ENCODE assay signal across 37 mouse cellular contexts in genomic region chr19:12024149-12024548, GRCm38 (mm10). TPM values are rescaled to one million over a fixed set of nuclear protein-coding genes. Genes with fewer than 3 reads are reported as not detected.
A peak's percentile ranks its signal among the peaks of the same experiment; 100 is the strongest.
DNase-seq lines count a peak whose midpoint lies in the region; ATAC-seq and TF ChIP-seq lines count a peak whose summit lies in the region.
"Had no signal": no experiment of that assay in that cellular context is flagged by ENCODE, and none has a peak within 500 bp of the region (broad histone marks: within the 10 kb centered on the region; RNA-seq: fewer than 3 reads in every experiment).

No protein-coding gene starts in this region.

- H3K27me3 ChIP-seq in heart, embryonic 11.5 days (ENCODE audit: control insufficient read depth, insufficient read depth, low read length) = no peaks in the 10 kb centered on the region
- no peaks in the 10 kb centered on the region for H3K27me3 ChIP-seq in midbrain, embryonic 16.5 days (ENCODE audit: control insufficient read depth, insufficient read depth, low read depth, low read length)
- H3K27me3 ChIP-seq: forebrain, embryonic 12.5 days; heart, embryonic 15.5 days; limb, embryonic 13.5 days; liver, embryonic 12.5 days; megakaryocyte, embryonic 14.5 days; midbrain, embryonic 12.5 days had no signal

- TF ChIP-seq CTCF in bone marrow macrophage, adult 2 months (IDR thresholded peaks at IDR 0.05; ENCODE audit: low read depth, low read length) = no peak

- no peak overlapping the region for H3K4me2 ChIP-seq in heart, embryonic 11.5 days
- no peak overlapping the region for H3K4me2 ChIP-seq in midbrain, embryonic 16.5 days (ENCODE audit: low read length)
- H3K4me2 ChIP-seq: forebrain, embryonic 12.5 days; heart, embryonic 15.5 days; hindbrain, embryonic 14.5 days; limb, embryonic 13.5 days; liver, embryonic 12.5 days; midbrain, embryonic 12.5 days had no signal

- H3K9me3 ChIP-seq in heart, embryonic 11.5 days (replicated peaks; ENCODE audit: control insufficient read depth, low read length) = no peaks in the 10 kb centered on the region
- no peaks in the 10 kb centered on the region for H3K9me3 ChIP-seq in midbrain, embryonic 16.5 days (replicated peaks; ENCODE audit: control insufficient read depth, low read length, poor library complexity, severe bottlenecking)
- H3K9me3 ChIP-seq: forebrain, embryonic 12.5 days; heart, embryonic 15.5 days; limb, embryonic 13.5 days; liver, embryonic 12.5 days; megakaryocyte, embryonic 14.5 days; midbrain, embryonic 12.5 days had no signal

- H3K9ac ChIP-seq in heart, embryonic 11.5 days (ENCODE audit: low read depth, low read length) = no peak overlapping the region
- no peak overlapping the region for H3K9ac ChIP-seq in midbrain, embryonic 16.5 days (ENCODE audit: low read depth, low read length)
- H3K9ac ChIP-seq: forebrain, embryonic 12.5 days; forebrain, postnatal 0 days; heart, embryonic 15.5 days; hindbrain, embryonic 14.5 days; limb, embryonic 13.5 days; liver, embryonic 12.5 days; midbrain, embryonic 12.5 days had no signal

- no peak for TF ChIP-seq POLR2A in bone marrow macrophage, adult 2 months (IDR thresholded peaks at IDR 0.05; ENCODE audit: borderline replicate concordance, low read depth, low read length)

- no peaks in the 10 kb centered on the region for H3K36me3 ChIP-seq in heart, embryonic 11.5 days (ENCODE audit: control insufficient read depth, insufficient read depth, low read length)
- H3K36me3 ChIP-seq in midbrain, embryonic 16.5 days (ENCODE audit: control insufficient read depth, insufficient read depth, low read length) = no peaks in the 10 kb centered on the region
- H3K36me3 ChIP-seq: forebrain, embryonic 12.5 days; heart, embryonic 15.5 days; limb, embryonic 13.5 days; liver, embryonic 12.5 days; midbrain, embryonic 12.5 days had no signal

- 86% methylated on average over 4 of the region's 4 CpGs for WGBS in heart, embryonic 11.5 days (ENCODE audit: insufficient replicate concordance)
- WGBS in midbrain, embryonic 16.5 days = 85% methylated on average over 4 of the region's 4 CpGs

- peak; percentile 15 for DNase-seq in heart, adult 8-10 months (ENCODE audit: low spot score)
- DNase-seq in 416B (ENCODE audit: low read depth) (peak; percentile 31), MN1 (ENCODE audit: low spot score) (no peak)
- DNase-seq in cerebellum, postnatal 36 days = no peak
- DNase-seq: adrenal gland, adult 8-10 months; cerebellum, adult 11 months; cerebellum, adult 9-10 months; forebrain, postnatal 0 days; gastrocnemius, postnatal 14 days; heart, adult 2 months; heart, postnatal 36 days; kidney, adult 9 months; kidney, postnatal 10 days; lung, postnatal 10 days; thymus, postnatal 4 days had no signal

- no peak overlapping the region for H3K4me3 ChIP-seq in heart, embryonic 11.5 days (ENCODE audit: low read depth, low read length)
- no peak overlapping the region for H3K4me3 ChIP-seq in bone marrow macrophage, adult 2 months (ENCODE audit: insufficient read depth, low read length)
- H3K4me3 ChIP-seq in midbrain, embryonic 16.5 days (ENCODE audit: low read depth, low read length) = no peak overlapping the region
- H3K4me3 ChIP-seq: erythroblast, embryonic 14.5 days; forebrain, embryonic 12.5 days; heart, adult 2 months; heart, embryonic 15.5 days; limb, embryonic 13.5 days; liver, embryonic 12.5 days; megakaryocyte, embryonic 14.5 days; midbrain, embryonic 12.5 days had no signal

- ATAC-seq in heart, embryonic 11.5 days (replicated peaks; ENCODE audit: insufficient number of reproducible peaks, low FRiP score, low TSS enrichment) = no peak
- ATAC-seq in megakaryocyte, adult 5-6 weeks (ENCODE audit: poor library complexity, severe bottlenecking) = peak; percentile 98
- ATAC-seq in midbrain, embryonic 16.5 days = no peak
- ATAC-seq: CD4-positive, CD25-positive, alpha-beta regulatory T cell, adult 4 months; forebrain, postnatal 0 days; intestine, postnatal 0 days; liver, embryonic 12.5 days had no signal

- no peaks in the 10 kb centered on the region for H3K4me1 ChIP-seq in heart, embryonic 11.5 days (ENCODE audit: control insufficient read depth, insufficient read depth, low read length)
- H3K4me1 ChIP-seq in bone marrow macrophage, adult 2 months (ENCODE audit: control insufficient read depth, insufficient read depth, low read length) = peaks cover 28% of the 10 kb centered on the region
- no peaks in the 10 kb centered on the region for H3K4me1 ChIP-seq in midbrain, embryonic 16.5 days (ENCODE audit: control insufficient read depth, insufficient read depth, low read length)
- H3K4me1 ChIP-seq: heart, embryonic 15.5 days; limb, embryonic 13.5 days; midbrain, embryonic 12.5 days had no signal

- H3K27ac ChIP-seq in heart, embryonic 11.5 days (ENCODE audit: low read depth, low read length) = no peak overlapping the region
- H3K27ac ChIP-seq in bone marrow macrophage, adult 2 months (ENCODE audit: insufficient read depth, low read depth, low read length) = peak overlapping the region; percentile 87
- H3K27ac ChIP-seq in midbrain, embryonic 16.5 days (ENCODE audit: low read length) = no peak overlapping the region
- H3K27ac ChIP-seq: forebrain, embryonic 12.5 days; heart, adult 2 months; heart, embryonic 15.5 days; hindbrain, embryonic 14.5 days; limb, embryonic 13.5 days; liver, embryonic 12.5 days; midbrain, embryonic 12.5 days had no signal

RNA-seq across cellular contexts. Expression of gene Olfr1423, which starts 17.0 kb away (rescaled TPM):
- not detected for total RNA-seq in heart, adult 8-10 months (2022)
- not detected in 2 replicates for polyA plus RNA-seq in heart, embryonic 11.5 days (2014; fragmentation: Nextera tagmentation; extraction: Ambion mirVana)
- polyA plus RNA-seq in bone marrow macrophage, adult 2 months (2012; ENCODE audit: insufficient read depth, insufficient read length, missing spikeins) = not detected in 2 replicates
- total RNA-seq in megakaryocyte, adult 5-6 weeks (2015) = 0.02 TPM in 1 of 2 replicates, not detected in the other
- not detected in 2 replicates for total RNA-seq in megakaryocyte, adult 5-6 weeks (2017)
- polyA plus RNA-seq in midbrain, embryonic 16.5 days (2015; fragmentation: Nextera tagmentation; extraction: Ambion mirVana) = not detected in 2 replicates
- total RNA-seq: adrenal gland, adult 8-10 months; forebrain, postnatal 0 days; gastrocnemius, postnatal 14 days; heart, adult 2 months; heart, postnatal 36 days; layer of hippocampus, postnatal 25 days; left cerebral cortex, adult 8-10 months; left cerebral cortex, postnatal 36 days had no signal
- polyA plus RNA-seq: cortical plate, adult 2 months; embryonic facial prominence, embryonic 14.5 days; erythroblast, embryonic 14.5 days; forebrain, postnatal 0 days; heart, adult 2 months; heart, embryonic 15.5 days; hindbrain, embryonic 14.5 days; intestine, postnatal 0 days; large intestine, adult 2 months; limb, embryonic 13.5 days; liver, embryonic 12.5 days; neural tube, embryonic 11.5 days; thymus, postnatal 0 days had no signal

RNA-seq across cellular contexts. Expression of gene Olfr1424, which starts 38.3 kb away (rescaled TPM):
- total RNA-seq in heart, adult 8-10 months (2022) = not detected
- polyA plus RNA-seq in heart, embryonic 11.5 days (2014; fragmentation: Nextera tagmentation; extraction: Ambion mirVana) = not detected in 2 replicates
- not detected in 2 replicates for polyA plus RNA-seq in bone marrow macrophage, adult 2 months (2012; ENCODE audit: insufficient read depth, insufficient read length, missing spikeins)
- not detected in 2 replicates for total RNA-seq in megakaryocyte, adult 5-6 weeks (2015)
- not detected in 2 replicates for total RNA-seq in megakaryocyte, adult 5-6 weeks (2017)
- polyA plus RNA-seq in midbrain, embryonic 16.5 days (2015; fragmentation: Nextera tagmentation; extraction: Ambion mirVana) = not detected in 2 replicates
- total RNA-seq: adrenal gland, adult 8-10 months; forebrain, postnatal 0 days; gastrocnemius, postnatal 14 days; heart, adult 2 months; heart, postnatal 36 days; layer of hippocampus, postnatal 25 days; left cerebral cortex, adult 8-10 months; left cerebral cortex, postnatal 36 days had no signal
- polyA plus RNA-seq: CD4-positive, CD25-positive, alpha-beta regulatory T cell, adult 4 months; cortical plate, adult 2 months; embryonic facial prominence, embryonic 14.5 days; erythroblast, embryonic 14.5 days; forebrain, embryonic 12.5 days; forebrain, postnatal 0 days; heart, adult 2 months; heart, embryonic 15.5 days; hindbrain, embryonic 14.5 days; intestine, postnatal 0 days; large intestine, adult 2 months; limb, embryonic 13.5 days; liver, embryonic 12.5 days; midbrain, embryonic 12.5 days; neural tube, embryonic 11.5 days; thymus, postnatal 0 days had no signal

RNA-seq across cellular contexts. Expression of gene Olfr1425, which starts 53.4 kb away (rescaled TPM):
- not detected for total RNA-seq in heart, adult 8-10 months (2022)
- polyA plus RNA-seq in heart, embryonic 11.5 days (2014; fragmentation: Nextera tagmentation; extraction: Ambion mirVana) = not detected in 2 replicates
- polyA plus RNA-seq in bone marrow macrophage, adult 2 months (2012; ENCODE audit: insufficient read depth, insufficient read length, missing spikeins) = not detected in 2 replicates
- total RNA-seq in megakaryocyte, adult 5-6 weeks (2015) = not detected in 2 replicates
- not detected in 2 replicates for total RNA-seq in megakaryocyte, adult 5-6 weeks (2017)
- polyA plus RNA-seq in midbrain, embryonic 16.5 days (2015; fragmentation: Nextera tagmentation; extraction: Ambion mirVana) = not detected in 2 replicates
- total RNA-seq: adrenal gland, adult 8-10 months; forebrain, postnatal 0 days; gastrocnemius, postnatal 14 days; heart, adult 2 months; heart, postnatal 36 days; layer of hippocampus, postnatal 25 days; left cerebral cortex, adult 8-10 months; left cerebral cortex, postnatal 36 days had no signal
- polyA plus RNA-seq: CD4-positive, CD25-positive, alpha-beta regulatory T cell, adult 4 months; cortical plate, adult 2 months; embryonic facial prominence, embryonic 14.5 days; erythroblast, embryonic 14.5 days; forebrain, embryonic 12.5 days; forebrain, postnatal 0 days; heart, adult 2 months; heart, embryonic 15.5 days; hindbrain, embryonic 14.5 days; intestine, postnatal 0 days; large intestine, adult 2 months; limb, embryonic 13.5 days; liver, embryonic 12.5 days; midbrain, embryonic 12.5 days; neural tube, embryonic 11.5 days; thymus, postnatal 0 days had no signal

RNA-seq across cellular contexts. Expression of gene Osbp, which starts 58.4 kb away (rescaled TPM):
- total RNA-seq in heart, adult 8-10 months (2022) = 100 to 1,000 TPM in 1 of 4 experiments, 10 to 100 TPM in 3; 90.7 to 106 (median 95.9) TPM
- polyA plus RNA-seq in heart, embryonic 11.5 days (2014; fragmentation: Nextera tagmentation; extraction: Ambion mirVana) = 8.6 and 11.8 TPM in 2 replicates
- 32.9 and 34.7 TPM in 2 replicates for polyA plus RNA-seq in bone marrow macrophage, adult 2 months (2012; ENCODE audit: insufficient read depth, insufficient read length, missing spikeins)
- total RNA-seq in megakaryocyte, adult 5-6 weeks (2015) = 35.0 and 36.9 TPM in 2 replicates
- total RNA-seq in megakaryocyte, adult 5-6 weeks (2017) = 42.6 and 43.3 TPM in 2 replicates
- 3.3 and 3.6 TPM in 2 replicates for polyA plus RNA-seq in midbrain, embryonic 16.5 days (2015; fragmentation: Nextera tagmentation; extraction: Ambion mirVana)

Comparison
In these comparisons a context has a peak if more than half of its experiments do, and no peak if none do; other contexts are left out.
1. DNase-seq: peak in heart, adult 8-10 months (single experiment) and 416B (single experiment); none in MN1 (single experiment) and cerebellum, postnatal 36 days (0 of 2).